Mouse (Mus musculus): ENCODE results near the gene Fbxl2.

Gene Fbxl2

DNA sequence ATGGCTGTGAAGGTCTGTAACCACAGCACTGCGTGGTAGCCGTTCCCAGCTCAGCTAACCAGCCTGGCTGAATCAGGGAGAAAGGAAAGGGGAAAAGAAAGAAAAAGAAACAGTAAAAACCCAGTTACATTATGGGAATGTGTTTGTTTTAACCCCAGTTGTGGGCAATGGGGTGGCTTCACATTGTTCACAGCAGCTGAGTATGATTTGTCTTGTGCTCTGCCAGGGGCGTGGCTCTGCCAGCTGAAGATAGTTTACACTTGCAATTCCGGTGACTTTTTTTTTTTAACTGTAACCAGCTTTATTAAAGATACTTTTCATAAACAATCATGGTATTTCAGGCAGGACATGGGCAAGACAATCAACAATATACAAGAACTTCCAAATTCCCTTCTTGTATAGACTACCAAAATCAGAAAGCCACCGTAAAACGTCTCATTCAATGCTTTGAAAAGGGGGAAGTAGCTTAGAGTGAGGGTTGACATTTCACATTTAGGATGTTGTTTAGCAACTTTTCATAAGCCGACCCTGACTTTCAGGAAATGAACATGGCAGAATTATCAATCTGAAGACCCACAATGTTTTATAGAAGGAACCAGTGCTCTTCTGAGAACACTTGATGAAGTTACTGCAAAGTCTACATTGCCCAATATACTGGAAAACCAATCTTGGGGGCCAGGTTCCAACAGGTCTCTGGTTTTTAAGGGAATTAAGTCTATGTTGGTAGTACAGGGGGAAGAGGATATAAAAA is 26.8 kb downstream of the Fbxl2 start:
- no peak for DNase-seq (ENCODE audit: low spot score)

DNA sequence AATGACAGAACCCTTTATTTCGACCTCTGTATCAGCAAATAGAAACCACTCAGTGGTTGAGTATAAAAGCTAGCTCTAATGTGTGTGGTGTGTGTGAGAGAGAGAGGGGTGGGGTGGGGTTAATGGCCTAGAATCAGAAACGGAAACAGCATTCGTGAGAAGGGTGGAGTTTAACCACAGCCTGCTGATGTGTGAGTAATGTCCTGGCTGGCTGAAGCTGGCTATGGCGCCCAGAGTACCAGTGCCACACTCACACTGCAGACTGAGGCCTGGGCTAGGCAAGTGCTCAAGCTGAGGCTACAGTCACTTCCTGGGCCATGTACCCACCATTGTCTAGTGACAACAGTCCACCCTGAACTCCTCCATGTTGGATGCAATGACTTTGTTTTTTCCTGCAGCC is 29.6 kb downstream of the Fbxl2 start:
- DNase-seq (ENCODE audit: low spot score), result no peak

DNA sequence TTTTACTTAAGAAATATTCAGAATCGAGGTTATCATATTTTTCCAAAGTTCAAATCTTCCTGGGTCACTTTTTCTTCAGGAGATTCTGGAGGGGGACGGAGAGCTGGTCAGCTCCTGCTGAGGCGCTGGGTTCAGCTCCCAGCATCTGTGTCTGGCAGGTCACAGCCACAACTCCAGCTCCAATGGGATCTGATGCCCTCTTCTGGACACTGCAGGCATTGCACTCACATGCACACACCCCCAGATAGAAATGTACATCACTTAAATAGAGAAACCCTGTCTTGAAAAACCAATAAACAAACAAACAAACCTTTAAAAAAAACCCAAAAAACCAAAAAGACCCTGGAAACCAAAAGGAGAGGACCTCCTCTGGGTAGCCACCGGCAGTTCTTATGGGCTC is 30.3 kb downstream of the Fbxl2 start:
- no peak for DNase-seq (ENCODE audit: low spot score)

DNA sequence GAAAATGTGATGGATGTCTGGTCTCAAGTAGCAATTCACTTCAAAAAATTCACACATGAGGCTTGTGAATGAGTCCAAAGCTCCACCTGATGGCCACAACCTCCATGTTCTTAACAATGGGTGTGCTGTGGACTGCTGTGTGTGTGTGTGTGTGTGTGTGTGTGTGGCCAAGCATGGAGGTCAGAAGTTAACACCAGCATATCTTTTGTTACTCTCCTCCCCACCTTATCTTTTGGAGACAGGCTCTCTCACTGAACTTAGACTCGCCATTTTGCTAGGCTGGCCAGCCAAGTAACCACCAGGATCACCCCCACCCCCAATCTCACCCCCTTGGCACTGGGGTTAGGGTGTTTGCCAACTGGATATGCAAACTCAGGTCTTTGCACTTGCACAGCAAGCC is 32.0 kb downstream of the Fbxl2 start:
- no peak for DNase-seq (ENCODE audit: low spot score)

DNA sequence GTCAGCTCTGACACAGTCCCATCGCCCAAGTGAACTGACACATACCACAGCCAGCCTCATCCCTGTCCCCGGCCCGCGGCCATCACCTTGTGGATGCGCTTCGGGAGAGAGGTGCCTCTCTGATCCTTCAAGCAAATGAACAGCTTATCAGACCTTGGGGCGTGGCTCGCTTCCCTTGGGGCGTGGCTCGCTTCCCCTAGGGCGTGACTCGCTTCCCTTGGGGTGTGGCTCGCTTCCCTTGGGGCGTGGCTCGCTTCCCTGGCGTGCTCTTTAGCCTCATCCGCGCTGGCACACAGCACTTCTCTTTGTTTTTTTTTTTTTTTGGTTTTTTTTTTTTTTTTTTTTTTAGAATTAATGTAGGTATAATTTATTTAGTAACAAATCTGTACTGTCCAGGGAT is 34.8 kb downstream of the Fbxl2 start:
- DNase-seq (ENCODE audit: low spot score), result no peak

DNA sequence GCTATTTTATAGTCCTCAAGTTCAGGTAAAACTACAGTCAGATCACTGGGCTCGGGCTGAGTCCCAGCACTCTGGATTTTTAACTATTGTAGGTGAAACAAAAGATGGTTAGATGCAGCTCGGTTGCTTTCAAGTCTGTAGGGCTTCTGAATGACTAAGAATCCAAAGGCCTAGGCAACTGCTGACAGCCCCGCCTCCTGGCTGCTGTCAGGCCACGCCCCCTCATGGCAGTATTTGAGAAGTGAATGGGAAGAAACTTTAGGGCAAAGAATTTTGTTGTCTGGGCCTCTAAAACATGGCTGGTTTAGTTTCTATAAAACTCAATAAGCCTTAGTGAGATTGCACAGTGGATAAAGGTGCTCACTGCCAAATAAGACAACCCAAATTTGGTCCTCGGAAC is 36.5 kb downstream of the Fbxl2 start:
- DNase-seq (ENCODE audit: low spot score), result peak; percentile 15

DNA sequence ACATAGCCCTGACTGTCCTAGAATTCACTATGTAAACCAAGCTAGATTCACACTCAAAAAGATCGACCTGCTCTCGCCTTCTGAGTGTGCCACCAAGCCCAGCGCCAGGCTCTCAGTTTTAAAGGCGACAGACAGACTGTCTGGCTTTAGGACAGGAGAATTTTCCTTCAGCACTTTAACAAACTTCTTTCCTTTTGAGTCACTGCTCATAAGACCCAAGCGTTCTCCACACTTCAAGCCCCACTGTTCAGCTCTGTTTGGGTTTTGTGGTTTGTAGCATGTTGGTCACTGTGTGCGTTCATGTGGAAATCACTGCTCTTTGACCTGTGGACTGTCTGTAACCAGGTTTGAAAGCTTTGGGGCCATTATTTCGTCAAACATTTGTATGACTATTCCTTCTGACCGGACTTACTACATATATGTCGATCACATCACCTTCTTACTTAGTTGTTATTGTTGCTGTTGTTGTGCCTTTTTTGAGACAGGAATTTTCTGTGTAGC is 38.1 kb downstream of the Fbxl2 start:
- DNase-seq (ENCODE audit: low spot score), result no peak

DNA sequence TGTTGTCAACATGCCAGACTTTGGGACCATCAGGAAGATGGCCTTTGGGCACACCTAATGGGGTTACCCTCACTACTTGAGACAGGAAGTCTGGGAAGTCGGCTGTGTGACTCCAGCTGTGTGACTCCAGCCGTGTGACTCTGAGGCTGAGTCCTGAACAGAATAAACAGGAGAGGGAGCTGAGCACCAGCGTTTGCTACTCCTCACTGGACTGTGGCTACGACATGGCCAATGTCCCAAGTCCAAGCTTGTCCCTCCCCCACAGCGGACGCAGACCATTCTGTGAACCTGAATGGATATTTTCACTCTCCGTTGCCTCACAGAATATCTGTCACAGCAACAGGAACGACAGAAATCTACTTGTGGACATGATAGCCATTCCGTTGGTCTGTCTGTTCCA is 39.2 kb downstream of the Fbxl2 start:
- DNase-seq (ENCODE audit: low spot score), result no peak

DNA sequence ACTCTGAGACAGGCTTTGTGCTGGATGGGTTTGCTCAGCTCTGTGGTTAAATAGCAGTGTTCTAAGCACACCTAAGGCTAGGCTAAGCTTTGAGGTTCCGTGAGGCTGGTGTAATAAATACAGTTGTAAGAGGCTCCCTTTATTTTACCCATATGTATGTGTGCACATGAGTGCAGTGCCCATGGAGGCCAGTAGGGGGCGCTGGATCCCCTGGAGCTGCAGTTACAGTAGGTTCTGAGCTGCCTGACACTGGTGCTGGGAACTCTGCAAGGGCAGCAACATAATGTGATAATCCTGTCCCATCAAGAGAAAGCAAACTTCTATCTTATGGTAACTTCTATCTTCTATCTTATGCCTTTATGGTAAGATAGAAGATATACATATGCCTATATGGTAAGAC is 47.7 kb downstream of the Fbxl2 start:
- DNase-seq (ENCODE audit: low spot score), result no peak

DNA sequence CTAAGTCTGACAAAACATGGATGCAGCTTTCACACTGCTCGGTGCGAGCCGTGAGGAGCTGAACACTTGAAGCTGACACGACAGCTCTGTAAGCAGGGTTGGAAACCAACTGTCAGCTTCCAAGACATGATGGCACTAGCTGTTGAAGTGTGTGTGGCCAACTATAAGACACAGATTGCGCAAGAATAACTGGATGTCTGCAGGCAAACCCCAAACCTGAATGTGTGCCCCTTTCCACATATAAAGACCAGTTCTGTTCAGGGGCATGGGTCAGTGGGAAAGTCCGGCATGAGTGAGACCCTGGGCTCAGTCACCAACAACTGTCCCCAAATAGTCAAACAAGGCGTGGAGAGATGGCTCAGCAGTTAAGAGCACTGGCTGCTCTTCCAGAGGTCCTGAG is 53.2 kb downstream of the Fbxl2 start:
- DNase-seq (ENCODE audit: low spot score), result no peak

DNA sequence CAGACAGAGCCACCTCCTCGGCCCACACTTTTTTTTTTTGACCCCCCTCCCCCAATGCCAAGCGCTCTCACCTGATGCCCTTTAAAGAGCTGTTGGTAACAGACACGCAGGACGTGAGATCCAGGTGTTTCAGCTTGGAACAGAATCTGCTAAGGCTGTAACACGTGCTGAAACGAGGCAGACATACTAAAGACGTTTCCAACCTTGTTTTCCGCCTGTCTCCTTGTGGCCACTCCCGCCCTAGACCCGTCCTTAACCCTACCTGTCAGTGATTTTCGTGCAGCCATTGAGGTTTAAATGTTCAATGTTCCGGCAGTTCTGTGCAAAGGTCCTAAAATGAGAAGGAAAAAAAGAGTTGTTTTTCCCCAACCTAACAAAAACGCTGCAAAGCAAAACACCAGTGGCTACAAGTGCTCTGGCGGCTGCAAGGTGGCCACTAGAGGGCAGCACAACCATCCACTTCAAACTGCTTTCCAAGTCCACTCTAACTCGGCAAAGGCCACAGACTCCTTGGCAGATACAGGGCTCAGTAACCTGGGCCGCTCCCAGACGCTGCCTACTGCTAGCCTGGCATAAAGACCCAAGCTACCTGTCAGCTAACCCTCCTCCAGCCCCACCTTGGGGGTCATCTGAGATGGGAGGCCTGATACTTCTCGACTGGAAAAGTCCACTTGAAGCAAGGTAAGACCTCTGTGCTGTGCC is 55.3 kb downstream of the Fbxl2 start:
- DNase-seq (ENCODE audit: low spot score), result peak; percentile 91

DNA sequence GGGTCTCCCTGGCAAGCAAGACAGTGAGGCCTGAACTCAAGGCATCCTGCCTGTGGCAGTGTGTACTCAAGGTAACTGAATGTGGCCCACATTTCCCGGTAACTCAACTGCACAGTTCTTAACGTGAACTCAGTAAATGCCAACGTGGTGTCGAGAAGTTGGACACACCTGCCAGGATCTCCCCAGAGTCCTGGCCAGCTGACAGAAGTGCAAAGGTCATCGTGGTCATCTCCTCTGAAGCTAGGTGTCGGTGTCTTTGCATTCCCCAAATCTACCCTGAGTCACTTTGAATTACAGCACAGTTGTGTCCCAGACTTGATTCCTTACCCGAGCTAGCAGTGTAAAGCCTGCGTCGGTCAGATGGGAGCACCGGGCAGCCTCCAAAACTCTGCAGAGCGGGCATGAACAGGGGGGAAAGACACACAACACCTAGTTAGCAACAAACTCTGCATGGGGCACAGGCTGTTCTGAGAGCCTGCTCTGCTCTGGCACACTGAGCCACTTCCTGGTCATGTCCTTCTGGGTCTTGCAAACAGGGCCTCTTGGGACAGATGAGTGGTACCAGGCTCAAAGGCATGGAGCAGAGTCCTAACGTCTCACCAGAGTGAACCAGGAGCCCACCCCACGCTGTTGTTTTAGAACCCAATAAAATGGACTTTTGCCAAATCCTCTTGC is 60.9 kb downstream of the Fbxl2 start:
- no peak for DNase-seq (ENCODE audit: low spot score)

DNA sequence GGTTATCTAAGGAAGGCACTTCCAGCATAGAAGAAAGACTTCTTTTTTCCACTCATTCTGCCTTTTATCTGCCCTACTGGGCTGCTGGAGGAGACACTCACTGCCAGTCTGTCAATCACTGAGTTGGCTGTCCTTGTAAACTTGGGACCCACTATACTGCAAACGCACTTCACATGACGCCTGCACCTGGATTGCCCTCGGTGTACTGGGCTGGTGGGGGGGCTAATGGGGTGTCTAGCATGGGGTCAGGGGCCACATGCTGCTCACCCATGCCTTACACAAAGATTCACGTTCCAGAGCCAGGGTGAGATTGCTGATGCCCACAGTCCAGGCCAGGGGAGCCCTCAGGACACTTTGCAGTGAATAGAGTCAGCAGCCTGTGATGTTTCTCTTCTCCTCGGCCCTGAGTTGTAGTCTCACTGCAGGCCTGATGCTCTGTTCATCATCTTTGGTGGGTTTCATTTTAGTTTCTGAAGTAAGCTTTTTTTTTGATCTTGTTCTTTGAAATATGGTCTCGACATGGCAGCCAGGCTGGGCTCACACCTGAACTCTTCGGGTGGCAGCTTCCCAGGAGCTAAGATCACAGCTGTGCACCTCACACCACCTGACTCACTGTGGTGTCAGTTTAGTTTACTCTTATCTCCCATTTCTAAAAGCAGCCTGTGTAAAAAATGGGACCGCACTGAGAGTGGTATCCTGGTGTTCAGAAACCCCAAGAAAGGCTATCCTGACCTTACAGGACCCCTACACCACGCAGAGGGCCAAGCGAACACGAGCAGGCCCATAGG is 62.9 kb downstream of the Fbxl2 start:
- DNase-seq (ENCODE audit: low spot score), result no peak

DNA sequence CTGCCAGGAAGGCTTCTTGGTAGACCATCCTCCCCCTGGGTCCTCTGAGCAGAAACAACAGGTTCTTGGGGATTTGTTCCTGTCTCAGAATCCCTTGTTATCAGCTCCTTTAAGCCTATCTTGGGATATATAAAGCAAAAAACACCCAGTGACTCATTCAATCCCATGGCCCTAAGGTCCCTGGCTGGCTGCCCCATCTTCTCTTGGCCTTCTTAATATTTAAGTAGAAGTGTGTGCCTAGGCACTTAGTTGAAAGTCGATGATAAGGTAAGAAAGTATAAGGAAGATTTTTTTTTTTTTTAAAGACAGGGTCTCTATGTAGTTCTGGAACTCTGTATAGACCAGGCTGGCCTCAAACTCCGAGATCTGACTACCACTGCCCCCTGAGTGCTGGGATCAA is 63.5 kb downstream of the Fbxl2 start:
- no peak for DNase-seq (ENCODE audit: low spot score)

DNA sequence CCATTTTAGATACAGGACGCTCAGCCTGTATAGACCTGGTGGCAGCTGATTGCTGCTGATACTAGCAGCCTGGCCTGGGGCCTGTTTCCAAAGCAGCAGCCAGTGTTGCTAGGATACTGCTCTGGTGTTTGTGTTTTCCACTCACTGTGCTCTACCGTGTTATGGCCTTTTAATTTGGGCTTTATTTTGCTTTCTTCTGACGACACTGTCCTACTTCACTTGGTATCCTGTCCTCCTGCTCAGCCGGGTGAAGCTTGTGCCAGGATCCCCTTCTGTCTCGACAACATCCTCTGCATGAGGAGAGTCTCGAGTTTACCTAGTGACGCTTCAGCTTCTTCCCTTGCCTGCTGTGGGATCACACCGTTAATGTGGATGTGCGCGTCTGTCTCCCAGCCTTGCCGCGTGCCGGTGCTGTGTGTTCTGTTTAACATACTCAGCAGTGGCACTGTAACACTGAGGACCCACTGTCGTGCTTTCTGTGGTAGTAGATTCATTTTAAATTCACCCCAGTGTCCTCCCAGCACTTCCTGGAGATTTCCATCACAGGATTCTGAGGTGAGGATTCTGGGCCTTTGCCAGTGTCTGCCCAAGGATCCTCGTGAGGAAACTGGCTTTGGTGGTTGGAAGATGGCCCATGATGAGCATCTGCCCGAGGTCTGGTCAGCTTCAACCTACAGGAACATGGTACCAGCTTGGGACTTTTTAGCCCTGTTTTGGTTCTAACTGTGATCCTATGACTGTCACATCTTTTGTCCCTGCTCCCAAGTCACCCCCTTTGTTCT is 64.7 kb downstream of the Fbxl2 start:
- DNase-seq (ENCODE audit: low spot score), result peak; percentile 26

DNA sequence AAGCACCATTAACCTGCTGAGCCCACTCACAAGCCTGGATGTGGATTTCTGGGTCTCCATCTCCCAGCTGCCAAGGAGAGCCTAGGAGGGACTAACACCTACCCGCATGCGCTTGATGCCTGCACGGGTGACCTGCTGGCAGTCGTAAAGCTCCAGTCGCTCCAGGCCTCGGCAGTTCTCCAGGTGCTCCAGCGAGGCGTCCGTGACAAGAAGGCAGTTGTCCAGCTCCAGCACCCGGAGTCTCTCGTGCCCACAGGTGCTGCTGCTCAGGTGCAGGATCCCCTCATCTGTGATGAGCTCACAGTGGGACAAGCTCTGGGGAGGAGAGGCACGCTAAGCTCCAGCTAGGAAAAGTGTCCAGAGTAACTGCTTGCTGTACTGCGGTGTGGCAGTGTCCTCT is 66.6 kb downstream of the Fbxl2 start:
- DNase-seq (ENCODE audit: low spot score), result no peak

DNA sequence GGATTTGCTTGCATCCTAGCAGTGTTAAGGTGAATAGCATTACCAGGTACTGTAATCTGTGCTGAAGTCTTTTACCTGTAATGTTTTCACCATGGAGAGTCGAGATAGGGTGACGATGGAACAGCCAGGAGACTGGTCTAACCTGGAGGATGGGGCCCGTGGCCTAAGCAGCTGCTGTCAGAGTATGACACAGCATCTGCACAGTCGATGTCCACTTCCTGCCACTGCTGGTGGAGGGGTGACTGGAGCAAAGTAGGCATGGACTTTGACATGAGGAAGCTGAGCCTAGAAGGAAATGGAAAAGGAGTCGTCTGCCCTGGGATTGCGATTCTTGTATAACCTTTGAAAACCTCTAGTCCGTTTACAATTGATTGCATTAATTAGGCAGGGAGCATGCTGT is 67.3 kb downstream of the Fbxl2 start:
- no peak for DNase-seq (ENCODE audit: low spot score)

DNA sequence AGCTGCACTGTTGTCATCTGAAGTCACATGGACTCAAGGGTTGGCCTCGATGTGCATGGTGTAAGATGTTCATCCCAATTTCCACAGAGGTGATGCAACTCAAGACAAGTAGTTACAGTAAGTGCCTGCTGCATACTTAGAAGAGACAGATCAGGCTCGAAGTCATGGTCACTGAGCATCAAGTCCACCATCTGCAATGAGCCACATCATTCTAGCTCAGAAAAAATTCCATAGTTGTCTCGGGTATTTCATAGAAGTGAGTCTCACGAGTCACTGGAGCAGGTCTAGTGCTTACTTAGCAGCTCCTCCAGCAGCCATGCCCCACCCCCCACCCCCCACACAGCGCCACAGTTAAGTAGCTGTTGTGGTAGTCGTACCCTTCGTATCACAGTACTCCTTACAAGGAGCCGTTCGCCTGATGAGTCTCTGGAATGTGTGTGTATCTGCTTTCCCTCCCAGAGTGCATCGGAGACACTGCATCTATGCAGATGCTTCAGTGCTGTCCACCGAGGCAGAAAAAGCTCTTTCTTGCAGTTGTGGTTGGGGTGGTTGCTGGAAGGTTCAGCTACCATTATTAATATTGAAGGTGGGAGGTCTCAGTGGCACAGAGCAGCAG is 68.7 kb downstream of the Fbxl2 start:
- DNase-seq (ENCODE audit: low spot score), result no peak

DNA sequence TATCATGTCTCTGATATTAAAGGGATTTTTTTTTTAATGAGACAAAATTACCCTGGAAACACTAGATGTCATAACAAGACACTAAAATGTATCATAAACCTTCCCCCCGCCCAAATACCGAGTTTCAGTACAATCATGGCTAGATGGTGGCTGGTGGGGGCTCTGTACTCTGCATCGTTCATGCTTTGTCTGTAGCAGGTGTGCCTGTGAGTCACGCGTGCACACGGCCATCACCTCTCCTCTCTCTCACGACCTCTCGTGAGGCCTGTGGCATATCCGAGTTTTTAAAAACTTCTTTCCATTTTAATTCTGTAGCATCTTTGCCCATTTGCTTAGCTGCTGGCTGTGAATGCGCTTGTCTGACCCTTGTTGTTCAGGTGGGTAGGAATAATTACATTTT is 69.7 kb downstream of the Fbxl2 start:
- no peak for DNase-seq (ENCODE audit: low spot score)

DNA sequence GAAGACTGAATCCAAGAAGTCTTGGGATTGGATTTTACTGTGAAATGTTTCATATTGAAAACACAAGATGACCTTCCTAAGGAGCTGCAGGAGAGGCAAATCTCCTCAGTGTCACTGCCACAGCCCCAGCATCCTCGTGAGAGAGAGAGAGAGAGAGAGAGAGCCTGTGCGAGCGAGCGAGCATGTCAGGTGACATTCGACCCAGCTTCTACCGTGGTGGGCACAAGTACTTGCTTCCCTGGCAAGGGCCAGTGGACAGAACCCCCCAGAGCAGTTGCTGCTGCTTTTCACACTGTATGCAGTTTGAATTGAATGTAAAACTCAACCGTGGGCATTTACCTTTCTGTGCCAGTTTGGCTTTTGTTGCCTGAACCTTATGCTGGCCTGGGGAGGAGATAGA is 70.5 kb downstream of the Fbxl2 start:
- DNase-seq (ENCODE audit: low spot score), result no peak

DNA sequence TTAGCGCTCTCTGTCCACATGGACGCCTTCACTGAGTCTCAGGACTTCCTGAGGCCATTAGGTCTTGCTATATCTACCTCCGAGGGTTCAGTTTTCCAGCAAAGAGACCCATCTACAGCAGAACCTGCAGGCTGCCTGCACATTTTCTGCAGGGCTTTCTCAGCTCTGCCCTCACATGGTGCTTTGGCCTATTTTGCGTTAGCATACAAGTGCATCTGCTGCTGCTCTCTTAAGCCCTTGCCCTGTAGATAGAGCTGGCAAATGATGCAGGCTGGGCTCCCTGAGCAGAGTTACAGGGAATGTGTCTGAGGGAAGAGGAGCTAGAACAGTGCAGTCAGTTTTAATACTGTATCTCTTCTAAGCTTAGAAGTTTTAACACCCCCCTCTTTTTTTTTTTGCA is 71.0 kb downstream of the Fbxl2 start:
- no peak for DNase-seq (ENCODE audit: low spot score)
